Mouse (Mus musculus) G1E (cell line): Measurements from ENCODE around the gene Dus3l.

Source experiments
- CTCF ChIP-seq: IDR thresholded peaks from 2 replicates; pipeline ENCODE4 v1.5.1; 2012; ENCODE audit warnings: low read depth, low read length, inconsistent platforms, mixed read lengths
- GATA1 ChIP-seq: IDR thresholded peaks from 2 replicates; pipeline ENCODE4 v1.6.1; 2012; ENCODE audit warnings: borderline replicate concordance, low read length, inconsistent platforms, mixed read lengths

DNA sequence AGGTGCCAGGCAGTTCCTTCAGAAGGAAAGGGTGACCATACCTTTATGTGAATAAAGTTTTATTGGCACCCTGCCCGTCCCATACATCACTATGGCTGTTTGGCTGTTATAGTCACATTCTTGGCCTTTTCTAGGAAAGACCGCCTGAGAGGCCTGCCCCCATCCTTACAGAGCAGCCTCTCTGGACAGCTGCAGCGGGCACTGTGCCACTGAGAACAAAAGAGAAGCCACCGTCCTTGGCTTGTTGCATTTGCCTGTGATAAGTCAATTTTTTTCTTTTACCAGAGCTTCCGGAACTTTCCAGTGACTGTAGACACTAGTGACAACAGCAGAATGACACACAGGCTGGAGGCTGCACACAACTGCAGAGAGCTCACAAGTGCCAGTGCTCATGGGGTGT, 40.4 kb downstream of the Dus3l start:
- TF ChIP-seq CTCF (no peak), GATA1 (no peak)
